Mouse (Mus musculus) CH12.LX (cell line): ENCODE results near the gene Arid1a.

Source experiments
- CTCF ChIP-seq, 2 experiments: IDR thresholded peaks in 1 of 2; conservative IDR thresholded peaks in 1 of 2; 2 replicates each; pipeline ENCODE4 v1.5.1; 2011 to 2012; ENCODE audit warnings: low read depth in 2 of 2, low read length in 2 of 2, improper control_type of control experiment in 1 of 2, inconsistent platforms in 1 of 2, mild to moderate bottlenecking in 1 of 2, moderate library complexity in 1 of 2
- E2F4 ChIP-seq: IDR thresholded peaks from 2 replicates; pipeline ENCODE4 v1.6.1; 2011; ENCODE audit warnings: low read depth, low read length, improper control_type of control experiment; ENCODE audit not compliant: insufficient replicate concordance
- ELF1 ChIP-seq: IDR thresholded peaks from 2 replicates; pipeline ENCODE4 v1.6.1; 2014; ENCODE audit warnings: low read depth, mild to moderate bottlenecking, inconsistent platforms, low read length, improper control_type of control experiment
- EP300 ChIP-seq: IDR thresholded peaks from 2 replicates; pipeline ENCODE4 v1.6.1; 2011; ENCODE audit warnings: low read length, improper control_type of control experiment
- HCFC1 ChIP-seq: IDR thresholded peaks from 2 replicates; pipeline ENCODE4 v1.6.1; 2012; ENCODE audit warnings: low read depth, mild to moderate bottlenecking, inconsistent platforms, low read length, improper control_type of control experiment
- MAFK ChIP-seq: IDR thresholded peaks from 2 replicates; pipeline ENCODE4 v1.6.1; 2011; ENCODE audit warnings: low read length, improper control_type of control experiment; ENCODE audit not compliant: insufficient replicate concordance
- MXI1 ChIP-seq: IDR thresholded peaks from 2 replicates; pipeline ENCODE4 v1.6.1; 2011; ENCODE audit warnings: mild to moderate bottlenecking, low read depth, low read length, improper control_type of control experiment
- NELFE ChIP-seq: IDR thresholded peaks from 2 replicates; pipeline ENCODE4 v1.6.1; 2011; ENCODE audit warnings: low read depth, low read length, improper control_type of control experiment
- POLR2A ChIP-seq: IDR thresholded peaks from 2 replicates; pipeline ENCODE4 v1.6.1; 2011; ENCODE audit warnings: low read depth, mild to moderate bottlenecking, improper control_type of control experiment, low read length
- TBP ChIP-seq: conservative IDR thresholded peaks from 2 replicates; pipeline ENCODE4 v1.6.1; 2011; ENCODE audit warnings: low read depth, low read length, improper control_type of control experiment
- ZKSCAN1 ChIP-seq: IDR thresholded peaks from 2 replicates; pipeline ENCODE4 v1.6.1; 2012; ENCODE audit warnings: low read depth, inconsistent platforms, low read length, improper control_type of control experiment, borderline replicate concordance
- ZNF384 ChIP-seq: IDR thresholded peaks from 2 replicates; pipeline ENCODE4 v1.6.1; 2012; ENCODE audit warnings: low read depth, low read length, improper control_type of control experiment, inconsistent platforms

DNA sequence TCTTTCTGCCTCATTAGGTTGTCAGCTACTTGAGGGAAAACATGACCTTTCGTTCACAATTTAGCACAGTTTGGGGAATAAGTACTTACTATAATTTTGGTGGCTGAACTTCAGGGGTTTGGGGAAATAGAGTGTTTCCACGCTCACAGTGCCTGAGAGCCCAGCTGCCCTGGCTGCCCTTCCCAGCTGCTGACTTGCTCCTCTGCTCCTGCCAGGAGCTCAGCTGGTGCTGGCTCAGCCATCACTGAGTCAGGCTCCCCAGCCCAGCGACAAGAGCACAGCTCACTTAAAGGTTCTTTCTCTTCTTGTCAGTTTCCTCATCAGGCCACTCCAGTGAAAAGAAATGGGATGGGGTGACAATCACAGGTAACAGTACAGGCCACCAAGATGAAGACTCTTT, 88.0 kb downstream of the Arid1a start:
- no peak for TF ChIP-seq POLR2A
- no peak for TF ChIP-seq EP300
- no peak for TF ChIP-seq MXI1
- TF ChIP-seq MAFK = no peak
- TF ChIP-seq NELFE = no peak
- no peak for TF ChIP-seq CTCF (conservative IDR thresholded peaks at IDR 0.05 in 1 of 2, IDR thresholded peaks at IDR 0.05 in 1 of 2; ENCODE audit: low read depth in 2 of 2, low read length in 2 of 2)
- no peak for TF ChIP-seq HCFC1
- no peak for TF ChIP-seq E2F4
- TF ChIP-seq ZKSCAN1 = no peak
- no peak for TF ChIP-seq ELF1
- TF ChIP-seq TBP = no peak
- no peak for TF ChIP-seq ZNF384
